Mouse (Mus musculus) myocyte (in vitro differentiated cells): Measurements from ENCODE around the gene Ank2. TPM values are rescaled to one million over a fixed set of nuclear protein-coding genes. Genes with fewer than 3 reads are reported as not detected.

Source experiments
- H3K27me3 ChIP-seq: one replicate; pipeline ENCODE4 v1.6.1; 2011; ENCODE audit not compliant: control insufficient read depth, insufficient read depth, insufficient read length
- H3K36me3 ChIP-seq: one replicate; pipeline ENCODE4 v1.6.1; 2011; ENCODE audit not compliant: control insufficient read depth, insufficient read depth
- H3K4me2 ChIP-seq: one replicate; pipeline ENCODE4 v1.6.1; 2011; ENCODE audit warnings: low read depth, control low read depth
- H3K4me3 ChIP-seq: one replicate; pipeline ENCODE4 v1.5.1; 2011; ENCODE audit warnings: mild to moderate bottlenecking, control low read depth, moderate library complexity
- H3K79me2 ChIP-seq: one replicate; pipeline ENCODE4 v1.6.1; 2011; ENCODE audit not compliant: control insufficient read depth, insufficient read depth
- H3ac ChIP-seq: one replicate; pipeline ENCODE4 v1.6.1; 2011; ENCODE audit not compliant: control insufficient read depth, insufficient read length
- CEBPB ChIP-seq: IDR thresholded peaks from 2 replicates; pipeline ENCODE4 v1.6.1; 2011; ENCODE audit warnings: mild to moderate bottlenecking, moderate library complexity; ENCODE audit not compliant: poor library complexity, insufficient read depth, severe bottlenecking
- E2F4 ChIP-seq: IDR thresholded peaks from one replicate; pipeline ENCODE4 v1.6.1; 2011; ENCODE audit warnings: mild to moderate bottlenecking, control low read depth, moderate library complexity; ENCODE audit not compliant: insufficient read depth
- MAX ChIP-seq: IDR thresholded peaks from one replicate; pipeline ENCODE4 v1.6.1; 2011; ENCODE audit warnings: low read depth, mild to moderate bottlenecking, control low read depth
- MYOD1 ChIP-seq, 3 experiments: IDR thresholded peaks; one replicate each; pipeline ENCODE4 v1.6.1; 2011; ENCODE audit warnings: control low read depth in 2 of 3, low read depth in 2 of 3, mild to moderate bottlenecking in 2 of 3, moderate library complexity in 1 of 3; ENCODE audit not compliant: insufficient read length in 2 of 3, control insufficient read depth in 1 of 3
- MYOG ChIP-seq, 3 experiments: IDR thresholded peaks; one replicate each; pipeline ENCODE4 v1.6.1; 2011; ENCODE audit warnings: control low read depth in 2 of 3, low read depth in 2 of 3, mild to moderate bottlenecking in 2 of 3; ENCODE audit not compliant: insufficient read length in 2 of 3, control insufficient read depth in 1 of 3, insufficient read depth in 1 of 3
- POLR2A ChIP-seq: IDR thresholded peaks from one replicate; pipeline ENCODE4 v1.6.1; 2011; ENCODE audit warnings: low read depth, mild to moderate bottlenecking, control low read depth, moderate library complexity; ENCODE audit not compliant: insufficient read length
- POLR2AphosphoS2 ChIP-seq: IDR thresholded peaks from one replicate; pipeline ENCODE4 v1.6.1; 2011; ENCODE audit warnings: low read depth, control low read depth; ENCODE audit not compliant: insufficient read length
- REST ChIP-seq: IDR thresholded peaks from one replicate; pipeline ENCODE4 v1.6.1; 2011; ENCODE audit warnings: mild to moderate bottlenecking, control low read depth, moderate library complexity; ENCODE audit not compliant: insufficient read depth, insufficient read length
- SRF ChIP-seq: IDR thresholded peaks from one replicate; pipeline ENCODE4 v1.6.1; 2011; ENCODE audit warnings: low read depth; ENCODE audit not compliant: control insufficient read depth, insufficient read length
- TCF12 ChIP-seq: IDR thresholded peaks from one replicate; pipeline ENCODE4 v1.6.1; 2011; ENCODE audit warnings: mild to moderate bottlenecking, control low read depth; ENCODE audit not compliant: poor library complexity, insufficient read depth, severe bottlenecking
- TCF3 ChIP-seq: IDR thresholded peaks from one replicate; pipeline ENCODE4 v1.6.1; 2011; ENCODE audit warnings: low read depth, control low read depth; ENCODE audit not compliant: insufficient read length
- USF1 ChIP-seq: IDR thresholded peaks from one replicate; pipeline ENCODE4 v1.6.1; 2011; ENCODE audit warnings: low read depth, mild to moderate bottlenecking, control low read depth, moderate library complexity
- polyA plus RNA-seq: library from polyadenylated mRNA; unstranded; fragments of >200 nt; fragmentation: generic; extraction: Trizol; gene quantifications from one replicate; pipeline ENCODE4 v1.2.1, GENCODE M21; 2012; ENCODE audit warnings: missing spikeins

Ank2 gene
- polyA plus RNA-seq, 1 experiment: 20.2 TPM

GRCm38 (mm10) chr3:127345860-127346459, 153.2 kb downstream of the Ank2 start:
- no peak overlapping the region for H3ac ChIP-seq
- H3K4me2 ChIP-seq: no peak overlapping the region
- no peak for TF ChIP-seq MYOD1 (IDR thresholded peaks at IDR 0.05; ENCODE audit: control insufficient read depth in 1 of 3, insufficient read length in 2 of 3, low read depth in 2 of 3)
- TF ChIP-seq TCF12: no peak
- no peak for TF ChIP-seq REST
- TF ChIP-seq MAX: no peak
- no peak for TF ChIP-seq POLR2A
- TF ChIP-seq MYOG (IDR thresholded peaks at IDR 0.05; ENCODE audit: control insufficient read depth in 1 of 3, insufficient read depth in 1 of 3, insufficient read length in 2 of 3, low read depth in 2 of 3): no peak
- no peak for TF ChIP-seq USF1
- no peak for TF ChIP-seq SRF
- no peak for TF ChIP-seq TCF3
- TF ChIP-seq CEBPB: no peak
- no peak for TF ChIP-seq E2F4
- no peak for TF ChIP-seq POLR2AphosphoS2
- no peaks in the 10 kb centered on the region for H3K79me2 ChIP-seq
- H3K27me3 ChIP-seq: no peaks in the 10 kb centered on the region
- H3K4me3 ChIP-seq: no peak overlapping the region
- no peaks in the 10 kb centered on the region for H3K36me3 ChIP-seq

GRCm38 (mm10) chr3:127341300-127341699, 157.8 kb downstream of the Ank2 start:
- Histone ChIP-seq H3K4me2 (no peak overlapping the region), H3K4me3 (no peak overlapping the region), H3ac (no peak overlapping the region), H3K27me3 (no peaks in the 10 kb centered on the region), H3K36me3 (no peaks in the 10 kb centered on the region), H3K79me2 (no peaks in the 10 kb centered on the region)
- TF ChIP-seq POLR2AphosphoS2 (no peak), TCF3 (no peak), E2F4 (no peak), REST (no peak), MYOD1 (IDR thresholded peaks at IDR 0.05; ENCODE audit: control insufficient read depth in 1 of 3, insufficient read length in 2 of 3, low read depth in 2 of 3) (no peak), MYOG (IDR thresholded peaks at IDR 0.05; ENCODE audit: control insufficient read depth in 1 of 3, insufficient read depth in 1 of 3, insufficient read length in 2 of 3, low read depth in 2 of 3) (no peak), CEBPB (no peak), MAX (no peak), SRF (no peak), USF1 (no peak), POLR2A (no peak)

GRCm38 (mm10) chr3:127334876-127335275, 164.3 kb downstream of the Ank2 start:
- H3K27me3 ChIP-seq: no peaks in the 10 kb centered on the region
- no peaks in the 10 kb centered on the region for H3K79me2 ChIP-seq
- H3K4me3 ChIP-seq: no peak overlapping the region
- no peak overlapping the region for H3ac ChIP-seq
- H3K4me2 ChIP-seq: no peak overlapping the region
- TF ChIP-seq MAX (no peak), TCF12 (no peak), REST (no peak), MYOG (IDR thresholded peaks at IDR 0.05; ENCODE audit: control insufficient read depth in 1 of 3, insufficient read depth in 1 of 3, insufficient read length in 2 of 3, low read depth in 2 of 3) (no peak), MYOD1 (IDR thresholded peaks at IDR 0.05; ENCODE audit: control insufficient read depth in 1 of 3, insufficient read length in 2 of 3, low read depth in 2 of 3) (no peak), POLR2AphosphoS2 (no peak), SRF (no peak), E2F4 (no peak), POLR2A (no peak), CEBPB (no peak), TCF3 (no peak), USF1 (no peak)
- H3K36me3 ChIP-seq: no peaks in the 10 kb centered on the region

GRCm38 (mm10) chr3:127331562-127331961, 167.6 kb downstream of the Ank2 start:
- no peak for TF ChIP-seq SRF
- TF ChIP-seq TCF12: no peak
- TF ChIP-seq CEBPB: no peak
- no peak for TF ChIP-seq POLR2AphosphoS2
- TF ChIP-seq E2F4: no peak
- no peak for TF ChIP-seq POLR2A
- no peak for TF ChIP-seq MAX
- no peak for TF ChIP-seq REST
- no peak for TF ChIP-seq USF1
- no peak for TF ChIP-seq TCF3
- TF ChIP-seq MYOG (IDR thresholded peaks at IDR 0.05; ENCODE audit: control insufficient read depth in 1 of 3, insufficient read depth in 1 of 3, insufficient read length in 2 of 3, low read depth in 2 of 3): no peak
- no peak overlapping the region for H3ac ChIP-seq

GRCm38 (mm10) chr3:127326355-127326754, 172.8 kb downstream of the Ank2 start:
- Histone ChIP-seq H3K4me2 (no peak overlapping the region), H3ac (no peak overlapping the region), H3K36me3 (no peaks in the 10 kb centered on the region), H3K27me3 (no peaks in the 10 kb centered on the region), H3K79me2 (no peaks in the 10 kb centered on the region), H3K4me3 (no peak overlapping the region)
- TF ChIP-seq POLR2A (no peak), MYOD1 (IDR thresholded peaks at IDR 0.05; ENCODE audit: control insufficient read depth in 1 of 3, insufficient read length in 2 of 3, low read depth in 2 of 3) (no peak), E2F4 (no peak), POLR2AphosphoS2 (no peak), CEBPB (no peak), TCF12 (no peak), MYOG (IDR thresholded peaks at IDR 0.05; ENCODE audit: control insufficient read depth in 1 of 3, insufficient read depth in 1 of 3, insufficient read length in 2 of 3, low read depth in 2 of 3) (no peak), REST (no peak), USF1 (no peak), MAX (no peak), SRF (no peak)

More at GRCm38 (mm10) chr3:127331562-127331961, 167.6 kb downstream of the Ank2 start:
- Histone ChIP-seq H3K36me3 (no peaks in the 10 kb centered on the region), H3K27me3 (no peaks in the 10 kb centered on the region), H3K4me3 (no peak overlapping the region), H3K79me2 (no peaks in the 10 kb centered on the region), H3K4me2 (no peak overlapping the region)
